Mouse (Mus musculus): Measurements from ENCODE around the gene Gm38394. TPM values are rescaled to one million over a fixed set of nuclear protein-coding genes. Genes with fewer than 3 reads are reported as not detected.
"Not testable (repeated sequence)": the region's sequence is repeated elsewhere in the genome, so short reads cannot be mapped to it uniquely, and the experiment has no call there.

Gm38394 gene
- 4.7 and 5.3 TPM in 2 replicates for polyA plus RNA-seq (2016; fragmentation: Nextera tagmentation; extraction: Ambion mirVana)

GRCm38 (mm10) chr1:133661203-133661933 lies at the start of gene Gm38394:
Gene Gm38394, minus strand, starts transcription at chr1:133661318.
- peak within 1 kb of the TSS; percentile 91 for H3K9ac ChIP-seq
- peaks cover 22% of the 10 kb centered on the region; the same call in 1 of the 2 replicates for H3K36me3 ChIP-seq
- peak within 1 kb of the TSS; percentile 76 for H3K27ac ChIP-seq
- peak; percentile 99 for ATAC-seq (ENCODE audit: low FRiP score, low read depth)
- H3K4me2 ChIP-seq (replicated peaks): peak within 1 kb of the TSS; percentile 92
- WGBS: 3% methylated on average over 26 of the region's 26 CpGs
- peaks cover 39% of the 10 kb centered on the region for H3K4me1 ChIP-seq
- no peaks in the 10 kb centered on the region for H3K27me3 ChIP-seq (replicated peaks)
- H3K9me3 ChIP-seq: no peaks in the 10 kb centered on the region
- H3K4me3 ChIP-seq: peak within 1 kb of the TSS; percentile 87

DNA sequence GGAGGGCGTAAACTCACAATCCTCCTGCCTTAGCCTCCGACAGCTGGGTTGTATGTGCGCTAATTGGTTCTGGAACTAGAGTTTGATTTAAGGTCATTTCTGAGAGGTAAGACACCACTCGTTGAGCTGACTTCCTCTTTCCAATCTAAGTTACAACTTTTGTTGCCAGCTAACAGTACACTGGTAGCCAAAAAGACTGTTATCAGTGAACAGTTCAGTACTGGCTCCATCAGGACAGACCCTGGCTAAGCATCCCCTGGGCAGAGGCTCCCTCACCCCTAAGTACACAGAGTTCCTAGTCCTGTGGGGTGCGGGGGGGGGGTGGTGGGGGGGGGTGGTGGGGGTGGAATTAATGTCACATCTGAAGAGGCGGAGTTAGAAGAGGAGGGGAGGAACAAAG lies 49.8 kb upstream of the Gm38394 start:
- 0 out of 2 replicates have a peak, but pooled peaks cover 10% of the 10 kb centered on the region for H3K36me3 ChIP-seq
- no peaks in the 10 kb centered on the region for H3K27me3 ChIP-seq (replicated peaks)
- 0 out of 2 replicates have a peak, but pooled peaks cover 3% of the 10 kb centered on the region for H3K4me1 ChIP-seq
- no peak overlapping the region for H3K27ac ChIP-seq
- no peak for ATAC-seq (ENCODE audit: low FRiP score, low read depth)
- H3K9me3 ChIP-seq: no peaks in the 10 kb centered on the region
- H3K4me3 ChIP-seq: no peak overlapping the region
- H3K4me2 ChIP-seq (replicated peaks): no peak overlapping the region
- WGBS: 57% methylated on average over 6 of the region's 6 CpGs
- no peak overlapping the region for H3K9ac ChIP-seq

- no peak overlapping the region for H3K4me3 ChIP-seq
- peaks cover 9% of the 10 kb centered on the region; the same call in 1 of the 2 replicates for H3K36me3 ChIP-seq
- no peak overlapping the region for H3K27ac ChIP-seq
- H3K9ac ChIP-seq: no peak overlapping the region
- no peaks in the 10 kb centered on the region for H3K27me3 ChIP-seq (replicated peaks)
- no peaks in the 10 kb centered on the region for H3K9me3 ChIP-seq
- H3K4me1 ChIP-seq: 0 out of 2 replicates have a peak, but pooled peaks cover 3% of the 10 kb centered on the region
- no peak overlapping the region for H3K4me2 ChIP-seq (replicated peaks)
- 73% methylated on average over 3 of the region's 3 CpGs for WGBS
- ATAC-seq (ENCODE audit: low FRiP score, low read depth): no peak
Measured at GRCm38 (mm10) chr1:133709292-133709691, 48.2 kb upstream of the Gm38394 start.

GRCm38 (mm10) chr1:133701824-133702223 lies 40.7 kb upstream of the Gm38394 start:
- H3K27ac ChIP-seq; H3K27me3 ChIP-seq (replicated peaks); ATAC-seq (ENCODE audit: low FRiP score, low read depth); H3K4me1 ChIP-seq; H3K4me3 ChIP-seq; H3K9me3 ChIP-seq; H3K36me3 ChIP-seq; H3K4me2 ChIP-seq (replicated peaks); H3K9ac ChIP-seq: not testable (repeated sequence)
- 10% methylated on average over 2 of the region's 2 CpGs for WGBS

- Histone ChIP-seq H3K36me3 (no peaks in the 10 kb centered on the region), H3K4me1 (peaks cover 14% of the 10 kb centered on the region; the same call in 1 of the 2 replicates), H3K4me2 (replicated peaks) (no peak overlapping the region), H3K9me3 (no peaks in the 10 kb centered on the region), H3K27ac (no peak overlapping the region), H3K4me3 (no peak overlapping the region), H3K9ac (no peak overlapping the region), H3K27me3 (replicated peaks) (no peaks in the 10 kb centered on the region)
- WGBS: 95% methylated on average over 12 of the region's 12 CpGs
- no peak for ATAC-seq (ENCODE audit: low FRiP score, low read depth)
Measured at GRCm38 (mm10) chr1:133697935-133698620, 37.0 kb upstream of the Gm38394 start.

GRCm38 (mm10) chr1:133695901-133696300 lies 34.8 kb upstream of the Gm38394 start:
- no peak for ATAC-seq (ENCODE audit: low FRiP score, low read depth)
- Histone ChIP-seq H3K4me2 (replicated peaks) (no peak overlapping the region), H3K27ac (no peak overlapping the region), H3K9me3 (no peaks in the 10 kb centered on the region), H3K4me1 (peaks cover 14% of the 10 kb centered on the region; the same call in 1 of the 2 replicates), H3K27me3 (replicated peaks) (no peaks in the 10 kb centered on the region), H3K4me3 (no peak overlapping the region), H3K9ac (no peak overlapping the region), H3K36me3 (no peaks in the 10 kb centered on the region)
- 41% methylated on average over 7 of the region's 7 CpGs for WGBS

- ATAC-seq (ENCODE audit: low FRiP score, low read depth): no peak
- H3K9ac ChIP-seq: no peak overlapping the region
- no peak overlapping the region for H3K4me2 ChIP-seq (replicated peaks)
- no peaks in the 10 kb centered on the region for H3K27me3 ChIP-seq (replicated peaks)
- H3K4me1 ChIP-seq: peaks cover 14% of the 10 kb centered on the region; the same call in 1 of the 2 replicates
- 86% methylated on average over 1 of the region's 1 CpGs for WGBS
- H3K4me3 ChIP-seq: no peak overlapping the region
- H3K27ac ChIP-seq: no peak overlapping the region
- H3K9me3 ChIP-seq: no peaks in the 10 kb centered on the region
- H3K36me3 ChIP-seq: no peaks in the 10 kb centered on the region
Measured at GRCm38 (mm10) chr1:133694876-133695275, 33.8 kb upstream of the Gm38394 start.

DNA sequence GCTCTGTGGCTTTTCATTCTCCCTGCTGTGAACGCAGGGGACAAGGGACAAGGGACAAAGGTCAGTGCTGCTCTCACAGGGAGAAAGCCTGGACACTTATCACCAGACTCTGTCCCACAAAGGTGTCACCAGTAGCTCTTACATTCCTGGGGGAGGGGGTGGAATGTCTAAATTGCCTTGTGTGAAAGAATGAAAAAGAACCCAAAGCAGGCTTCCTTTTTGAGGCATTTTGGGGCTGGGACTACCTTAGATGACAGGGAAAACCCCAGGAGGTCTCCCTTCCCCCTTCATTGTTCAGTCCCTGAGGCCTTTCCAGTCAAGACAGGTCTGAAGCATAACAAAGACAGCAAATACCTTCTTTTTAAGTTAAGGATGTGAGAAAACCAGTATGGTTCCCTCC lies 33.2 kb upstream of the Gm38394 start:
- Histone ChIP-seq H3K4me3 (no peak overlapping the region), H3K27me3 (replicated peaks) (no peaks in the 10 kb centered on the region), H3K27ac (no peak overlapping the region), H3K9ac (no peak overlapping the region), H3K4me1 (peaks cover 14% of the 10 kb centered on the region; the same call in 1 of the 2 replicates), H3K36me3 (no peaks in the 10 kb centered on the region), H3K9me3 (no peaks in the 10 kb centered on the region), H3K4me2 (replicated peaks) (no peak overlapping the region)
- 0% methylated on average over 1 of the region's 1 CpGs for WGBS
- no peak for ATAC-seq (ENCODE audit: low FRiP score, low read depth)

GRCm38 (mm10) chr1:133693536-133694114 lies 32.5 kb upstream of the Gm38394 start:
- ATAC-seq (ENCODE audit: low FRiP score, low read depth): no peak
- no peak overlapping the region for H3K27ac ChIP-seq
- no peak overlapping the region for H3K4me3 ChIP-seq
- no peak overlapping the region for H3K4me2 ChIP-seq (replicated peaks)
- H3K9ac ChIP-seq: no peak overlapping the region
- H3K27me3 ChIP-seq (replicated peaks): no peaks in the 10 kb centered on the region
- no peaks in the 10 kb centered on the region for H3K9me3 ChIP-seq
- H3K36me3 ChIP-seq: no peaks in the 10 kb centered on the region
- H3K4me1 ChIP-seq: peaks cover 14% of the 10 kb centered on the region; the same call in 1 of the 2 replicates
- WGBS: 70% methylated on average over 11 of the region's 11 CpGs

- Histone ChIP-seq H3K4me1 (peaks cover 14% of the 10 kb centered on the region; the same call in 1 of the 2 replicates), H3K27ac (no peak overlapping the region), H3K9ac (no peak overlapping the region), H3K9me3 (no peaks in the 10 kb centered on the region), H3K27me3 (replicated peaks) (no peaks in the 10 kb centered on the region), H3K36me3 (no peaks in the 10 kb centered on the region), H3K4me3 (no peak overlapping the region), H3K4me2 (replicated peaks) (no peak overlapping the region)
- 47% methylated on average over 4 of the region's 4 CpGs for WGBS
- ATAC-seq (ENCODE audit: low FRiP score, low read depth): no peak
Measured at GRCm38 (mm10) chr1:133692195-133692594, 31.1 kb upstream of the Gm38394 start.

DNA sequence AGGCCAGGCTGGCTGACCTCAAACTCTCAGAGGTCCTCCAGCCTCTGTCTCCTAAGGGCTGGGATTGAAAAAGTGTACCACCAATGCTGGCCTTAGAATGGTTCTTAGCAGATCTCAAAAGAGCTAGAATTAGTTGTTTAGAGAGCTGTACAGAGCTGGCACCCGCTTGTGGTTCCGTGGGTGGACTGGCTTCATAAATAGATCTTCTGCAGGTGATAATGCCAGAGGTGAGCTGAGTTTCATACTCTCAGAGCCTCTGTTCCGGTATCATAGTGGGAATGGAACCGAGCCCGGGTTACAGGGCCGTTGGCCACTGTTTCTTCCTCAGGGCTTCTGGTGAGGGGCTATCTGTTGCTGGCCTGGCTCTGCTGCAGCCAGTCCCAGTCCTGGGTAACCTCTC lies 29.9 kb upstream of the Gm38394 start:
- H3K9me3 ChIP-seq: no peaks in the 10 kb centered on the region
- 95% methylated on average over 6 of the region's 6 CpGs for WGBS
- no peak overlapping the region for H3K9ac ChIP-seq
- ATAC-seq (ENCODE audit: low FRiP score, low read depth): no peak
- H3K4me1 ChIP-seq: peaks cover 14% of the 10 kb centered on the region; the same call in 1 of the 2 replicates
- no peak overlapping the region for H3K4me3 ChIP-seq
- H3K27ac ChIP-seq: no peak overlapping the region
- no peaks in the 10 kb centered on the region for H3K36me3 ChIP-seq
- no peaks in the 10 kb centered on the region for H3K27me3 ChIP-seq (replicated peaks)
- H3K4me2 ChIP-seq (replicated peaks): no peak overlapping the region

DNA sequence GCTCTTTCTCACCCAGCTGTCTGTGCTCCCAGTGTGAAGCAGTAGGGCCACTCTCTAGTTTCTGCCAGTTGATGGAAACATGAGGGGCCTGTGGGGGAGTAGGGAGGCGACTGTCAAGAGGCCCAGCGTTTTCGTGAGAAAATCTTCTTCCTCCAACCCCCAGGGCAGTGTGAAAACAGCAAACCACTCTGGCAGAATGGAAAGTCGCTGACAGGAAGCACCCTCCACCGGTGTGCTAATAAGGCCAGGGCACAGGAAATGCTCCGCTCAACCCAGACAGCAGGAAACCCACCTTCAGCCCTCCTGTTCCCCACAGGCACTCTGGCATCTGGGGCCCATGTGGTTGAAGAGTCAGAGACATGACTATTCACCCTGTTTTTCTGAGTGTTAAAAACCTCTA lies 28.8 kb upstream of the Gm38394 start, which contains the start of gene Lax1:
Lax1 (minus strand) TSS at position 212 of the 400 bp plus-strand sequence.
- no peaks in the 10 kb centered on the region for H3K27me3 ChIP-seq (replicated peaks)
- no peak for ATAC-seq (ENCODE audit: low FRiP score, low read depth)
- peaks cover 9% of the 10 kb centered on the region; the same call in 1 of the 2 replicates for H3K4me1 ChIP-seq
- H3K4me2 ChIP-seq (replicated peaks): no peak within 1 kb of the TSS
- no peak within 1 kb of the TSS for H3K9ac ChIP-seq
- no peak within 1 kb of the TSS for H3K4me3 ChIP-seq
- 56% methylated on average over 6 of the region's 6 CpGs for WGBS
- H3K9me3 ChIP-seq: no peaks in the 10 kb centered on the region
- no peaks in the 10 kb centered on the region for H3K36me3 ChIP-seq
- no peak within 1 kb of the TSS for H3K27ac ChIP-seq
